Mouse (Mus musculus): ENCODE results near the gene Slc12a6.

Gene Slc12a6

GRCm38 (mm10) chr2:112332051-112332898, 66.7 kb downstream of the Slc12a6 start:
- DNase-seq, result peak; percentile 48

GRCm38 (mm10) chr2:112337211-112337610, 71.6 kb downstream of the Slc12a6 start:
- peak; percentile 6 for DNase-seq

- peak; percentile 54 for DNase-seq
These were observed 74.1 kb downstream of the Slc12a6 start for GRCm38 (mm10) chr2:112339736-112340135.

- DNase-seq, result peak; percentile 72
These were observed 75.5 kb downstream of the Slc12a6 start for GRCm38 (mm10) chr2:112341117-112341516.

- peak; percentile 61 for DNase-seq
These were observed 82.6 kb downstream of the Slc12a6 start for GRCm38 (mm10) chr2:112348246-112348645.

- DNase-seq, result peak; percentile 68
These were observed 88.2 kb downstream of the Slc12a6 start for GRCm38 (mm10) chr2:112353685-112354455.

GRCm38 (mm10) chr2:112359611-112360010, 94.0 kb downstream of the Slc12a6 start:
- peak; percentile 41 for DNase-seq

- DNase-seq, result peak; percentile 75
These were observed 94.6 kb downstream of the Slc12a6 start for GRCm38 (mm10) chr2:112360012-112360780.

GRCm38 (mm10) chr2:112360781-112361169, 95.2 kb downstream of the Slc12a6 start:
- no peak for DNase-seq

- DNase-seq, result peak; percentile 90
These were observed 101.6 kb downstream of the Slc12a6 start for GRCm38 (mm10) chr2:112367222-112367621.

- peak; percentile 98 for DNase-seq
These were observed 102.4 kb downstream of the Slc12a6 start, which contains the start of gene Emc4 for GRCm38 (mm10) chr2:112367726-112368673. TSS of gene Emc4 (minus strand) at chr2:112368027.

GRCm38 (mm10) chr2:112369941-112370340, 104.3 kb downstream of the Slc12a6 start:
- peak; percentile 97 for DNase-seq

- peak; percentile 95 for DNase-seq
These were observed 107.5 kb downstream of the Slc12a6 start for GRCm38 (mm10) chr2:112373141-112373540.

- peak; percentile 97 for DNase-seq
These were observed 109.0 kb downstream of the Slc12a6 start for GRCm38 (mm10) chr2:112374610-112375009.

- peak; percentile 100 for DNase-seq
These were observed 113.6 kb downstream of the Slc12a6 start, which contains the start of gene Katnbl1 for GRCm38 (mm10) chr2:112378973-112379898. TSS of gene Katnbl1 (plus strand) at chr2:112379211.

GRCm38 (mm10) chr2:112380131-112380530, 114.5 kb downstream of the Slc12a6 start:
- no peak for DNase-seq

- DNase-seq, result peak; percentile 22
These were observed 115.6 kb downstream of the Slc12a6 start for GRCm38 (mm10) chr2:112381219-112381618.

GRCm38 (mm10) chr2:112390843-112391242, 125.2 kb downstream of the Slc12a6 start:
- DNase-seq, result peak; percentile 6

- DNase-seq, result peak; percentile 55
These were observed 125.8 kb downstream of the Slc12a6 start for GRCm38 (mm10) chr2:112391346-112392000.

- DNase-seq, result peak; percentile 25
These were observed 127.1 kb downstream of the Slc12a6 start for GRCm38 (mm10) chr2:112392689-112393088.
